Mouse (Mus musculus) forebrain, postnatal 0 days (tissue): ENCODE measurements around the gene Tardbp. TPM values are rescaled to one million over a fixed set of nuclear protein-coding genes. Genes with fewer than 3 reads are reported as not detected.

Source experiments
- ATAC-seq: fragments of 200-750 bp; cut with Nextera tagmentation; 2 replicates; pipeline ENCODE4 v1.8.0; 2017; ENCODE audit warnings: mild to moderate bottlenecking, moderate library complexity
- DNase-seq: peaks from one replicate; pipeline ENCODE4 v3.0.0-alpha.2; 2015
- H3K27ac ChIP-seq: fragments of 300-500 bp; sonication (generic); 2 replicates; pipeline ENCODE4 v1.5.1; 2014; ENCODE audit warnings: low read depth, mild to moderate bottlenecking, antibody characterized with exemption, low read length, moderate library complexity, mixed read lengths
- H3K27me3 ChIP-seq: fragments of 300-500 bp; sonication (generic); 2 replicates; pipeline ENCODE4 v1.6.1; 2014; ENCODE audit warnings: mild to moderate bottlenecking, low read length, mixed read lengths; ENCODE audit not compliant: insufficient read depth
- H3K36me3 ChIP-seq: fragments of 300-500 bp; sonication (generic); 2 replicates; pipeline ENCODE4 v1.6.1; 2014; ENCODE audit warnings: mild to moderate bottlenecking, moderate library complexity; ENCODE audit not compliant: insufficient read depth
- H3K4me1 ChIP-seq: fragments of 300-500 bp; sonication (generic); 2 replicates; pipeline ENCODE4 v1.6.1; 2014; ENCODE audit warnings: antibody characterized with exemption; ENCODE audit not compliant: insufficient read depth
- H3K4me2 ChIP-seq: fragments of 300-500 bp; sonication (generic); 2 replicates; pipeline ENCODE4 v1.6.1; 2014; ENCODE audit warnings: low read depth, mild to moderate bottlenecking, moderate library complexity
- H3K4me3 ChIP-seq: fragments of 300-500 bp; sonication (generic); 2 replicates; pipeline ENCODE4 v1.5.1; 2014; ENCODE audit warnings: low read depth, low read length, mixed read lengths
- H3K9ac ChIP-seq: fragments of 300-500 bp; sonication (generic); 2 replicates; pipeline ENCODE4 v1.6.1; 2014; ENCODE audit warnings: mild to moderate bottlenecking
- H3K9me3 ChIP-seq: fragments of 300-500 bp; sonication (generic); 2 replicates; pipeline ENCODE4 v1.6.1; 2016; ENCODE audit warnings: low read length
- CTCF ChIP-seq: sonication (generic); IDR thresholded peaks from 2 replicates; pipeline ENCODE4 v1.5.1; 2016; ENCODE audit warnings: antibody characterized with exemption, control low read depth, low read depth
- WGBS: fragments of 180-500 bp; shearing (Covaris S2); extraction: QIAGEN DNeasy Blood & Tissue Kit; methylation state at CpG from one replicate; pipeline ENCODE4 v1.1.7; 2014; 5-methylcytosine and 5-hydroxymethylcytosine counted together
- polyA plus RNA-seq: library from polyadenylated mRNA; unstranded; fragments of >200 nt; fragmentation: Nextera tagmentation; extraction: Ambion mirVana; gene quantifications from 2 replicates; pipeline ENCODE4 v1.2.1, GENCODE M21; 2015
- total RNA-seq: library from RNA; depleted of rRNA; stranded (reverse); fragments of >200 nt; gene quantifications from 2 replicates; pipeline ENCODE4 v1.2.3, GENCODE M21; 2014

The Tardbp gene
- total and polyA plus RNA-seq, 2 experiments from 2014 or later, result 104 to 159 TPM

- no peak overlapping the region for H3K4me3 ChIP-seq
- H3K36me3 ChIP-seq, result peaks cover 17% of the 10 kb centered on the region; the same call in 1 of the 2 replicates
- no peaks in the 10 kb centered on the region for H3K4me1 ChIP-seq
- H3K9ac ChIP-seq, result no peak overlapping the region
- no peaks in the 10 kb centered on the region for H3K9me3 ChIP-seq
- ATAC-seq (no peak), DNase-seq (no peak)
- TF ChIP-seq CTCF, result no peak
- WGBS, result 68% methylated on average over 5 of the region's 5 CpGs
- no peak overlapping the region for H3K4me2 ChIP-seq
- H3K27me3 ChIP-seq, result no peaks in the 10 kb centered on the region
- H3K27ac ChIP-seq, result no peak overlapping the region
Observed at GRCm38 (mm10) chr4:148610631-148611364, 16.0 kb downstream of the Tardbp start.

GRCm38 (mm10) chr4:148609805-148610204 lies 17.0 kb downstream of the Tardbp start:
- no peak for TF ChIP-seq CTCF

GRCm38 (mm10) chr4:148607758-148608157 lies 19.1 kb downstream of the Tardbp start:
- Histone ChIP-seq H3K4me3 (no peak overlapping the region), H3K36me3 (peaks cover 7% of the 10 kb centered on the region; the same call in 1 of the 2 replicates), H3K9ac (no peak overlapping the region), H3K27me3 (no peaks in the 10 kb centered on the region), H3K4me1 (no peaks in the 10 kb centered on the region), H3K4me2 (no peak overlapping the region), H3K9me3 (no peaks in the 10 kb centered on the region), H3K27ac (no peak overlapping the region)
- WGBS, result 18% methylated on average over 5 of the region's 5 CpGs
- ATAC-seq, result peak; percentile 71; the same call in 1 of the 2 replicates
- TF ChIP-seq CTCF, result peak; percentile 85
- DNase-seq, result peak; percentile 73

More at GRCm38 (mm10) chr4:148609805-148610204, 17.0 kb downstream of the Tardbp start:
- no peak overlapping the region for H3K4me2 ChIP-seq
- H3K4me1 ChIP-seq, result no peaks in the 10 kb centered on the region
- DNase-seq, result no peak
- H3K27me3 ChIP-seq, result no peaks in the 10 kb centered on the region
- no peak overlapping the region for H3K27ac ChIP-seq
- peaks cover 8% of the 10 kb centered on the region; the same call in 1 of the 2 replicates for H3K36me3 ChIP-seq
- no peak overlapping the region for H3K9ac ChIP-seq
- H3K4me3 ChIP-seq, result no peak overlapping the region
- WGBS, result 81% methylated on average over 5 of the region's 5 CpGs
- ATAC-seq, result no peak
- H3K9me3 ChIP-seq, result no peaks in the 10 kb centered on the region

- peak; percentile 49 for ATAC-seq
- H3K4me2 ChIP-seq, result no peak overlapping the region
- H3K9me3 ChIP-seq, result no peaks in the 10 kb centered on the region
- H3K4me1 ChIP-seq, result no peaks in the 10 kb centered on the region
- H3K27me3 ChIP-seq, result no peaks in the 10 kb centered on the region
- H3K36me3 ChIP-seq, result peaks cover 10% of the 10 kb centered on the region; the same call in 1 of the 2 replicates
- no peak overlapping the region for H3K27ac ChIP-seq
- no peak overlapping the region for H3K9ac ChIP-seq
- WGBS, result 92% methylated on average over 3 of the region's 3 CpGs
- peak; percentile 72 for TF ChIP-seq CTCF
- no peak overlapping the region for H3K4me3 ChIP-seq
- DNase-seq, result peak; percentile 56
Observed at GRCm38 (mm10) chr4:148604541-148605165, 22.2 kb downstream of the Tardbp start.

GRCm38 (mm10) chr4:148604141-148604540 lies 22.7 kb downstream of the Tardbp start:
- H3K4me1 ChIP-seq, result no peaks in the 10 kb centered on the region
- 79% methylated on average over 7 of the region's 7 CpGs for WGBS
- no peak overlapping the region for H3K27ac ChIP-seq
- no peaks in the 10 kb centered on the region for H3K9me3 ChIP-seq
- TF ChIP-seq CTCF, result no peak
- no peak overlapping the region for H3K4me2 ChIP-seq
- no peak overlapping the region for H3K9ac ChIP-seq
- peaks cover 12% of the 10 kb centered on the region for H3K36me3 ChIP-seq
- no peak for ATAC-seq
- no peaks in the 10 kb centered on the region for H3K27me3 ChIP-seq
- DNase-seq, result no peak
- no peak overlapping the region for H3K4me3 ChIP-seq

GRCm38 (mm10) chr4:148603376-148604139 lies 23.3 kb downstream of the Tardbp start:
- H3K4me1 ChIP-seq, result no peaks in the 10 kb centered on the region
- peak; percentile 29; the same call in 1 of the 2 replicates for ATAC-seq
- H3K9ac ChIP-seq, result no peak overlapping the region
- no peak for TF ChIP-seq CTCF
- H3K36me3 ChIP-seq, result peaks cover 12% of the 10 kb centered on the region
- no peak overlapping the region for H3K4me3 ChIP-seq
- DNase-seq, result no peak
- no peak overlapping the region for H3K4me2 ChIP-seq
- no peak overlapping the region for H3K27ac ChIP-seq
- 73% methylated on average over 10 of the region's 10 CpGs for WGBS
- no peaks in the 10 kb centered on the region for H3K27me3 ChIP-seq
- no peaks in the 10 kb centered on the region for H3K9me3 ChIP-seq
